Mouse (Mus musculus) frontal cortex, postnatal 10 days (tissue): ENCODE data around the gene Mypn.

ENCODE experiments used
- DNase-seq, 2 experiments: peaks; one replicate each; pipeline ENCODE4 v3.0.0; 2022; ENCODE audit warnings: low spot score in 2 of 2, mixed read lengths in 1 of 2

Gene Mypn

DNA sequence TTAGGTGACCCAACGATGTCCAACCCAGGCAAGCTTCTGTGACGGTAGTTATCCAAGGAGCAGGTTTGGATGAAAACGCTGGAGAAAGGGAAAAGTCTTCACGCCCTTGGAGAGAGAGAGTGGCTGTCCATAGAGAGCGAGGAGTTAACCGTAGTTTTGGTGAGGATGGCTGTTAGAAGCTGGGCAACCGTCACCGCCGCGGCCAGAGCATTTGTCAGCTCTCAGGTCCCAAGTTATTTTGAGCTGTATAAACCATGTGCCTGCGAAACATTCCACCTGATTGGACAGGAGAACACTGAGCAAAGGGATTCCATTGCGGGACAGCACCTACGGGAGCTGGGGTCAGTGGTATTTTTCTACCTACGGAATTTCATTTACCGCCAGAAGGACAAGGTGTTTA is at the start of gene Mypn:
Mypn (minus strand) TSS at position 225 of the 400 bp plus-strand sequence.
- DNase-seq: no peak

- no peak for DNase-seq
Observed at GRCm38 (mm10) chr10:63248421-63248820, 44.7 kb upstream of the Mypn start.

GRCm38 (mm10) chr10:63247457-63247856 is 43.7 kb upstream of the Mypn start:
- DNase-seq: no peak

GRCm38 (mm10) chr10:63245846-63246245 is 42.1 kb upstream of the Mypn start:
- no peak for DNase-seq

DNA sequence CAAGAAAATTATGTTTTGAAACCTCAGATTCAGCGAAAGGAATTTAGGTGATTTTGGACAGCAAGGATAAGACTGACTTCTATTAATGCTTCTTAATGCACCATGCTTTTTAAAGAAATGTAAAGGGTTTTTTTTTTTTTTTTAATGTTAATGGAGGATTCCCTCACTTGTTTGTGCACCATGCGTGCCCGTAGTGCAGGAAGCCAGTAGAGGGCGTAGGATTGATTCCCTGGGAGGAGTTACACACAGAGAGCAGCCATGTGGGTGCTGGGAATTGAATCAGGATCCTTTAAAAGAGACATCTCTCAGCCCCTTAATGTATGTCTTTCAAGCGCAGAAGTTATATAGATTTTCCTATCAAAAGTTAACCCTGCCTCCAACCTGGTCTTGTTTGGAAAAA is 41.0 kb upstream of the Mypn start:
- no peak for DNase-seq

DNA sequence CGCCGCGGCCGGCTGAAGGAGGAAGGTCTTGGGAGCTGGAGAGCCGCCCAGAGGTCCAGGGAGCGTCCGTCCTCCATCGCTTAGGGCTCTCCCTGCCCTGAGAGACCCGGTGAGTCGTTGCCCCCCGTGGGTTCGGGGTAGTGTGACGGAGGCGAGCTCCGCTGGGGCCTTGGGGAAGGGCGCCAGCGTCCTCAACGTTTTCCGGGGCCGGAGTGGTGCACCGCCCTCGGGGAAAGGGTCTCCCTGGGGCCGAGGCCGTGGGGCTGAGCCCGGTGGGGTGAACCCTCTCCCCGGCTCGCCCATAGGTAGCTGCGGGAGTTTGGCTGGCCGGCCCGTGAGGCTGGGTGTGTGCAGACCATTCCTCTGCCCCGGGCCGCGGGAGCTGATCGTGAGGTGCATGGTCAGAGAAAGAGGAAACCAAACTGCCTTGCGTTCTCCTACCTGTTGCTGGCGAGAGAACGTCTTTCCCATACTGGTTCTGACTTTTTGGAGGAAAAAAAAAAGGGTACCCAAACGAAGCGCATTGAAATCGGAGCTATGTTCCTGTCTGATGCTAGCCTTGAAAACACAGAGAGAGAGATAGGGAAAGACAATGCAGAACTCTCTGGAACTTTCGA is 40.4 kb upstream of the Mypn start:
- DNase-seq: no peak

GRCm38 (mm10) chr10:63243493-63244054 is 39.8 kb upstream of the Mypn start, which contains the start of gene Herc4:
Gene Herc4, plus strand, starts transcription at chr10:63243810.
- peak; percentile 91 to 95 for DNase-seq

- DNase-seq: no peak
Observed at GRCm38 (mm10) chr10:63242798-63243435, 39.2 kb upstream of the Mypn start.

DNA sequence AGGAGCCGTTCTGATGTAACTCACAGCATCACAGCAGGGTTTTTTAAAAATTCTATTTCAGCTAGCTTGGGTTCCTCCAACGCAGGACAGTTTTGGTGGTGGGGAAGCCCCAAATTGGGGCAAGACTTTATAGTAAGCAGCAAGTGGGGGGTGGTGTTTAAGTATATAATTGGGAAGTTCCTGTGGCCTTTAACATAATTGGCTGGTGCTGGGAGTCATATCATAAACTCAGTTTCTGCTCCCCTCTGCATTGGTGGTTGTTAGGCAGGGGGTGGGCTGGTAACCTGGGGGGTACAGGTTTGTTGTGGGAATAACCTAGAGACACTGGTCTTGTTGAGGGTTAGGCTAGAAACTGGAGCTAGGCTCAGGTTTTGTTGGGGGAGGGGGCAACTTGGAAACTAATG is 37.1 kb upstream of the Mypn start:
- no peak for DNase-seq

DNA sequence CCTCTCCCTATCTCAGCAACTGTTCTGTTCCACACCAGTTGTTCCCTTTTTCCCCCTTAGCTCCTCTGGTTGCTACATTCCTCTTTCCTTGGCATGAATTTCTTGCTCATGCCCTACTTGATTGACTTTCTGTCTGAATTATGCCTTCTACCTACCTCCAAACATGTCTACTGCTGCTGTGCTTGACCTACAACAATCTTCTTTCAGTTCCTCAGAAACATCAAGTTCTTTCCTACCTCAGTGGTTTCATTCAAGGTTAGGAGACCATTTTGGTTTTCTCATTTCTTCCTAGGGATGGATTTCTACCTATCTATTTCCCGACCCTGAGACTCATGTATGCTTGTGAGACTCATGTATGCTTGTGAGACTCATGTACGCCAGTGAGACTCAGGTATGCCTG is 36.1 kb upstream of the Mypn start:
- no peak for DNase-seq

DNA sequence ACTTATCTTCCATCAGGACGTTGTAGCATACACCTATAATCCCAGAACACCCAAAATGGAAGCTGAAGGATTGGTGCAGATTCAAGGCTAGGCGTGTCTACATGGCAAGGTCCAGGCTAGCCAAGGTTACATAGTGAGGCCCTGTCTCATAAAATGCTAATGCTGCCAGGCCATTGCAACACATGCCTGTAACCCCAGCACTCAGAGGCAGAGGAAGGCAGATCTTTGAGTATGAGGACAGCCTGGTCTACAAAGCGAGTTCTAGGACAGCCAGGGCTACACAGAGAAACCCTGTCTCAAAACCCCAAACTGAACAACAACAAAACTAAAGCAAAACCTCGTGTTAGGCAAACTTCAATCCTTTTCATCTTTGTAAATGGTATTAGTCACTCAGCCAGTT is 34.3 kb upstream of the Mypn start:
- DNase-seq: no peak

GRCm38 (mm10) chr10:63237206-63237605 is 33.5 kb upstream of the Mypn start:
- no peak for DNase-seq

GRCm38 (mm10) chr10:63236663-63237062 is 32.9 kb upstream of the Mypn start:
- DNase-seq: no peak

- DNase-seq: no peak
Observed at GRCm38 (mm10) chr10:63235889-63236288, 32.1 kb upstream of the Mypn start.

- no peak for DNase-seq
Observed at GRCm38 (mm10) chr10:63234133-63234532, 30.4 kb upstream of the Mypn start.

DNA sequence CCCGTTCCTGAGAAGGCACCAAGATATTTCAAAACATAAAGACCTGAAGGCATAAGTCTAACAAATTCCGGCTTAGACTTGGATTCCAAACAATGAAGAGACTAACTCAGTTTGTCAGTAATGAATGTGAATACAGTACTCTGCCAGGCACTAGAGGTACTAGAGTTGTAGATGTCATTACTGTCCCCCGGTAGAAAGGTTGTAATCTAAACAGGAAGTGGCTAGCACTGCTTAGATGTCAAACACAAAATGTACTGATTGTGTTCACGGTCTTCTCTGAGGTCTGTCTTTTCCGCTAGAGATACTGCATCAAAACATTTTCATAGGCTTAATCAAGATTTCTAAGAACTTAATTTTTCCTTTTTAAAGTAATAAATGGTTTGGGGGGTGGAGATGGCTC is 27.9 kb upstream of the Mypn start:
- DNase-seq: no peak

GRCm38 (mm10) chr10:63230854-63231253 is 27.1 kb upstream of the Mypn start:
- DNase-seq: peak in 1 of 2 experiments; percentile 37

GRCm38 (mm10) chr10:63230266-63230665 is 26.5 kb upstream of the Mypn start:
- no peak for DNase-seq

- DNase-seq: no peak
Observed at GRCm38 (mm10) chr10:63224341-63224740, 20.6 kb upstream of the Mypn start.

DNA sequence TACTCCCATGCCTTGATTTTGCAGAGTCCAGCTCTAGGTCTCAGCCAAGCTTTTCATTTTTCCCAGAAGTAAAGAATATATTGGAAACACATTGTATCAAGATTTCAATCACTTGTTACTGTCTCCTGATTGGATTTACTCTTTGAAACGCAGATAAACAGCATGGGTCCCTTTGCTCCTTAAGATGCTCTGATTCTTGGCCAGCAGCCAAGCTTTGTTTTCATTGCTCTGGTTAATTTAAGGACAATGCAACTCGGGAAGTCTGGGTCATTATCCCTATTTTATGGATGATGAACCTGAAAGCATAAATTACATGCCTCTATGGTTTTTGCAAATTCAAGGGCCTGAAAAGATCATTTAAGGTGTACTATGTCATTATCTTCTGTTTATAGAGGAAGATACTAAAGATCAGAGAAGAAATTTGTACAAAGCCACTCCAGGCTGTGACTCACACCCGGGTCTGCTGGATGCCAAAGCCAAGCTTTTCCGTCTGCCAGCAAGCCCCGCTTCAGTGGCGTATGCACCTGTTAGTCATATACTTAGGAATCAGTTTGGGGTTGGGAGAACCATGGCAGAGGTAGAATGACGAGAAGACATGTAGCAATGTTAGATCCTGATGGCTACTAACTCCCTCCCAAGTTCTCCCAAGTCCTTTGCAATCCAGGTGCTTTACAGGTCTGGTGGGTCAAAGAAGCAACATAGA is 17.5 kb upstream of the Mypn start:
- no peak for DNase-seq

- DNase-seq: no peak
Observed at GRCm38 (mm10) chr10:63208871-63209270, 5.1 kb upstream of the Mypn start.

DNA sequence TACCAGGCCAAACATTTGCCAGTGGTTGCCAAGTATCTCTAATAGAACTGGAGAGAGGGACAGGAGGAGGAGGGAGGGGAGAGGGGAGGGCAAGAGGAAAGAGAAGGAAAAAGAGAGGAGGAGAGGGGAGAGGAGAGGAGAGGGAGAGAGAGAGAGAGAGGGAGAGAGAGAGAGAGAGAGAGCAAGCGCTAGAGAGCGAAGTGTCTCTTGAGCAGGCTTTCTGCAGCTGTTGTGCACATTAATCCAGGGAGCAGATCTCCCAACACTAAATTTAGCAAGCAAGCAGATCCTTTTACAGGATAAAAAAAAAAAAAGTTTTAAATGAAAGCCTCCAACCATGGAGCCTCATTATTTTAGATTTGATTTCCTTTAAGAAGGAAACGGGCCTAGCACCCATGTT is 750 bp downstream of the Mypn start:
- no peak for DNase-seq

DNA sequence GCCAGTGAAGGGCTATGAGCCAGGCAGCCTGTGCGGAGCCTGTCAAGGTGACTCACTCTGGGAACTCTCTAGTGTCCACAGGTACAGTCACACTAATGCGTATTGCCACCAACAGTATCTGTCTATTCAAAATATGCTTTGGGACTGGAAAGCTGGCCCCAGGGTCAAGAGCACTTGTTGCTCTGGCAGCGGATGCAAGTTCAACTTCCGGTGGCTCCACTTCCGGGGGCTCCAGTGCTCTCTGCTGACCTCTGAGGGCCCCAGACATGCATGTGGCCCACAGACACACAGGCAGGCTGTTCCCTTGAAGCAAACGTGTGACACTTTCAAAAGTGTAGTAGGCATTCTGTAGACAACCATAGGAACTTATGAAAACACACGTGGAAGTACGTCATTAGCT is 2.2 kb downstream of the Mypn start:
- no peak for DNase-seq
